Mouse (Mus musculus): ENCODE measurements around the gene 1700007K13Rik. TPM values are rescaled to one million over a fixed set of nuclear protein-coding genes. Genes with fewer than 3 reads are reported as not detected.
A peak's percentile ranks its signal among the peaks of the same experiment; 100 is the strongest.

1700007K13Rik gene
- polyA plus RNA-seq, 1 experiment from 2014 or later = 3.2 TPM

DNA sequence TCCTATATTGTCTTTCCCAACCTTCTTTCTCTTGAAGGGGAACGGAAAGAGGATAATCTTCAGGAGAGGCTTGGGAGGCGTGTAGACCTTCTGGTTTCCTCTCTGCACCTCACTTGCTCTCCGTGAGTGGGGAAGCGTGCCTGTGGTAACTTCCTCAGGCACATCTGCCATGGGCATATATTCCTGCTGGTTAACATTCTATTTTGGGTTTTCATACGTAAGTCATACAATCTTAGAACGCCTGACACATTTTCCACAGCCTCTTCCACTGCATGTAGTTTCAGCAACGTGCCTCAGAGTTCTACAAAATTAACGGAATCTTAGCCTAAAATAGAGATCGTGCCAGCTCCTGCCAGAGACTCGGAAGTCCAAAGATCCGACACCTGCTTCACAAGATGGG lies 30.7 kb downstream of the 1700007K13Rik start:
- H3K9ac ChIP-seq (ENCODE audit: low read depth, low read length) = no peak overlapping the region
- ATAC-seq (ENCODE audit: low FRiP score) (no peak), DNase-seq (ENCODE audit: low spot score) (no peak)
- H3K4me3 ChIP-seq (ENCODE audit: low read depth, low read length) = no peak overlapping the region
- no peaks in the 10 kb centered on the region for H3K27me3 ChIP-seq (ENCODE audit: control insufficient read depth, insufficient read depth, low read length)
- H3K27ac ChIP-seq (ENCODE audit: low read depth, low read length) = no peak overlapping the region
- no peaks in the 10 kb centered on the region for H3K9me3 ChIP-seq (ENCODE audit: control insufficient read depth, low read length)
- no peak overlapping the region for H3K4me2 ChIP-seq (replicated peaks; ENCODE audit: low read depth, low read length)
- H3K4me1 ChIP-seq (replicated peaks; ENCODE audit: control insufficient read depth, insufficient read depth, low read length) = no peaks in the 10 kb centered on the region
- no peaks in the 10 kb centered on the region for H3K36me3 ChIP-seq (ENCODE audit: control insufficient read depth, insufficient read depth, low read length)
- 94% methylated on average over 11 of the region's 11 CpGs for WGBS

DNA sequence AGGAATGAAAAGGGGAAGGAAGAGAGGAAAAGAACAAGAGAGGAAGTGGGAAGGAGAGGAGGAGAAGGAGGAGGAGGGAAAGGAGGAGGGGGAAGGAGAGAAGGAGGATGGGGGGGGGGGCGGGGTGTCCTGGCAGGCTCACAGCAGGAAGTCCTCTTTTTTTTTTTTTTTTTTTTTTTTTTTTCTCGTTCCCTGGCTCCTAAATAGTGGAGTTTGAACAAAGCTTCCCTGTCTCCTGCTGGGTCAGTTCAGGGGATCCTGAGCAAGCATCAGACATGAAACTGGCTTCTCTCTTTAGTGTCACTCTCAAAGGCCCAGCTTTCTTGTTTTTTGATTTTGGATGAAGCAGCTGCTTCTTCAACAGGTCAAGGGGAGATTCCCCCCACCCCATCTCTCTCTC lies 32.6 kb downstream of the 1700007K13Rik start:
- Histone ChIP-seq H3K36me3 (ENCODE audit: control insufficient read depth, insufficient read depth, low read length) (no peaks in the 10 kb centered on the region), H3K9me3 (ENCODE audit: control insufficient read depth, low read length) (no peaks in the 10 kb centered on the region), H3K27ac (ENCODE audit: low read depth, low read length) (no peak overlapping the region), H3K4me2 (replicated peaks; ENCODE audit: low read depth, low read length) (no peak overlapping the region), H3K4me3 (ENCODE audit: low read depth, low read length) (no peak overlapping the region), H3K27me3 (ENCODE audit: control insufficient read depth, insufficient read depth, low read length) (no peaks in the 10 kb centered on the region), H3K9ac (ENCODE audit: low read depth, low read length) (no peak overlapping the region), H3K4me1 (replicated peaks; ENCODE audit: control insufficient read depth, insufficient read depth, low read length) (no peaks in the 10 kb centered on the region)
- ATAC-seq (ENCODE audit: low FRiP score) (no peak), DNase-seq (ENCODE audit: low spot score) (no peak)
- WGBS = 0% methylated on average over 1 of the region's 2 CpGs

DNA sequence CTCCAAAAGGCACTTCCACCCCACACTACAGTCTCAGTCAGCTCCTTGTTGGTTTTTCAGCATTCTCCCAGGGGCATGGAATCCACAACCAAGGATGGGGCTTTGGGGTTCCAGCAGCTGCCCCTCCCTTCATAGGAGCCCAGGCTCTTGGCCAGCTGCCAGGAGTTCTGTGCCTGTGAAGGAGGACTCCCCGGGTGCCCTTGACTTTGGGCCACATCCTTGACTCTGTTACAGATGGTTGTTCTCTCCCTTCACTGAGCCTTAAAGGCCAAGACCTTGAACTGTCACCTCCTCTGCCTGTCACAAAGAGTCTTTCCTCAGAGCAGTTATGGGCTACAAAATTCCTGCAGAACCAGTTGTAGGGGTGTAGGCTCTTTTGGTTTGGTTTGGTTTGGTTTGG lies 33.3 kb downstream of the 1700007K13Rik start:
- 39% methylated on average over 1 of the region's 1 CpGs for WGBS
- Histone ChIP-seq H3K4me3 (ENCODE audit: low read depth, low read length) (no peak overlapping the region), H3K27me3 (ENCODE audit: control insufficient read depth, insufficient read depth, low read length) (no peaks in the 10 kb centered on the region), H3K27ac (ENCODE audit: low read depth, low read length) (no peak overlapping the region), H3K9ac (ENCODE audit: low read depth, low read length) (no peak overlapping the region), H3K4me1 (replicated peaks; ENCODE audit: control insufficient read depth, insufficient read depth, low read length) (no peaks in the 10 kb centered on the region), H3K9me3 (ENCODE audit: control insufficient read depth, low read length) (no peaks in the 10 kb centered on the region), H3K4me2 (replicated peaks; ENCODE audit: low read depth, low read length) (no peak overlapping the region), H3K36me3 (ENCODE audit: control insufficient read depth, insufficient read depth, low read length) (no peaks in the 10 kb centered on the region)
- DNase-seq (ENCODE audit: low spot score) = no peak
- no peak for ATAC-seq (ENCODE audit: low FRiP score)

DNA sequence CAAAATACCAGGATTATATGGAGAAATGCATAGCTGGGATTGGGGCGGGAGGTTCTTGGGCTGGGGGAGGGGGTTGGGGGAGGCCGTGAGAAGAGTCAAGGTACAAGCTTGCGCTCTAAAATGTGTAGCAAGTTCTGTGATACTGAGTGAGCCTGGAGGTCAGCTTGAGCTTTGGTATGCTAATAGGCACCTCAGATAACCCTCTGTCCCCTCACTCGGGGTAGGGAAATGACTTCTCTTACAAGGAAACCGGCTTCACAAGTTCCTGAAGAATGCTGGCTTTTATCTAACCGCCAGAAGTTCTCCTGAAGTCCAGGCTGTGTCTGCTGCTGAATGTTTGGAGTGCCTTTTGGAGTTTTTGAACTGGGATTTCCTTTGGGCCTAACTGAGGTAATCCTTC lies 35.3 kb downstream of the 1700007K13Rik start:
- no peak for DNase-seq (ENCODE audit: low spot score)
- H3K4me3 ChIP-seq (ENCODE audit: low read depth, low read length) = no peak overlapping the region
- no peak for ATAC-seq (ENCODE audit: low FRiP score)
- no peak overlapping the region for H3K9ac ChIP-seq (ENCODE audit: low read depth, low read length)
- H3K4me2 ChIP-seq (replicated peaks; ENCODE audit: low read depth, low read length) = no peak overlapping the region
- no peaks in the 10 kb centered on the region for H3K4me1 ChIP-seq (replicated peaks; ENCODE audit: control insufficient read depth, insufficient read depth, low read length)
- H3K27me3 ChIP-seq (ENCODE audit: control insufficient read depth, insufficient read depth, low read length) = no peaks in the 10 kb centered on the region
- 67% methylated on average over 6 of the region's 6 CpGs for WGBS
- H3K27ac ChIP-seq (ENCODE audit: low read depth, low read length) = no peak overlapping the region
- no peaks in the 10 kb centered on the region for H3K9me3 ChIP-seq (ENCODE audit: control insufficient read depth, low read length)
- H3K36me3 ChIP-seq (ENCODE audit: control insufficient read depth, insufficient read depth, low read length) = no peaks in the 10 kb centered on the region

DNA sequence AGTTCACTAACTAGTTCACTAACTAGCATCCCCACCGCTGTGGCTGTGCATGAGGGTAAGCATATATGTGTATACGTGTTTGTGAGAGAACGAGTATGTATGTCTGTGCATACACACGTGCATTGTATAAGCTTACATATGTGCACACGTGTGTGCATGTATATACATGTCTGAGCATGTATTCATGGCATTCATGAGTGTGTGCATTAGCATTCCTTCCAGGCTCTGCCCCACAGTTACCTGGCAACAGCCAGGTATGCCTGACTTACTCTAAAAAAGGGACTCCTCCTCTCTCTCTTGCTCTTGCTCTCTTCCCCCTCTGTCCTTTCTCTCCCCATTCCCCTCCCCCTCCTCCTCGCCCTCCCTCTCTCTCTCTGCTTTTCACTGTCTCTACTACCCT lies 38.9 kb downstream of the 1700007K13Rik start:
- ATAC-seq (ENCODE audit: low FRiP score) = no peak
- 79% methylated on average over 6 of the region's 6 CpGs for WGBS
- no peaks in the 10 kb centered on the region for H3K36me3 ChIP-seq (ENCODE audit: control insufficient read depth, insufficient read depth, low read length)
- DNase-seq (ENCODE audit: low spot score) = no peak
- H3K9ac ChIP-seq (ENCODE audit: low read depth, low read length) = no peak overlapping the region
- H3K27ac ChIP-seq (ENCODE audit: low read depth, low read length) = no peak overlapping the region
- no peak overlapping the region for H3K4me2 ChIP-seq (replicated peaks; ENCODE audit: low read depth, low read length)
- no peaks in the 10 kb centered on the region for H3K4me1 ChIP-seq (replicated peaks; ENCODE audit: control insufficient read depth, insufficient read depth, low read length)
- no peaks in the 10 kb centered on the region for H3K27me3 ChIP-seq (ENCODE audit: control insufficient read depth, insufficient read depth, low read length)
- no peak overlapping the region for H3K4me3 ChIP-seq (ENCODE audit: low read depth, low read length)
- no peaks in the 10 kb centered on the region for H3K9me3 ChIP-seq (ENCODE audit: control insufficient read depth, low read length)

DNA sequence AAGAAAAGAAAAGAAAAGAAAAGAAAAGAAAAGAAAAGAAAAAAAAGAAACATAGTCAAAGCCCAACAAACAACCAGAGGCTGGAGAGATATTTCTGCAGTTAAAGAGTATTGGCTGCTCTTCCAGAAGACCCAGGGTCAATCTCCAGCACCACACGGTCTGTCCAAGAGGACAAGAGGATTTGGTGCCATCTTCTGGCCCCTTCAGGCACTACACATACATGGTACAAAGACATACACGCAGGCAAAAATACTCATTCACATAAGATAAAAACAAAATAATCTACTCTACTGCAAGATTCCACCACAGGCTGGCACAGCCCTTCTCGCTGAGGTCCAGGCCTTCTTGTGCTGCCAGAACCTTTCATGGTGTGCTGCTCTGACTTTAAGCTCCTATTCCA lies 43.0 kb downstream of the 1700007K13Rik start:
- no peak for ATAC-seq (ENCODE audit: low FRiP score)
- Histone ChIP-seq H3K27me3 (ENCODE audit: control insufficient read depth, insufficient read depth, low read length) (no peaks in the 10 kb centered on the region), H3K27ac (ENCODE audit: low read depth, low read length) (no peak overlapping the region), H3K9me3 (ENCODE audit: control insufficient read depth, low read length) (no peaks in the 10 kb centered on the region), H3K36me3 (ENCODE audit: control insufficient read depth, insufficient read depth, low read length) (no peaks in the 10 kb centered on the region), H3K4me2 (replicated peaks; ENCODE audit: low read depth, low read length) (no peak overlapping the region), H3K4me3 (ENCODE audit: low read depth, low read length) (no peak overlapping the region), H3K4me1 (replicated peaks; ENCODE audit: control insufficient read depth, insufficient read depth, low read length) (no peaks in the 10 kb centered on the region), H3K9ac (ENCODE audit: low read depth, low read length) (no peak overlapping the region)
- peak; percentile 65 for DNase-seq (ENCODE audit: low spot score)
- 23% methylated on average over 3 of the region's 3 CpGs for WGBS

DNA sequence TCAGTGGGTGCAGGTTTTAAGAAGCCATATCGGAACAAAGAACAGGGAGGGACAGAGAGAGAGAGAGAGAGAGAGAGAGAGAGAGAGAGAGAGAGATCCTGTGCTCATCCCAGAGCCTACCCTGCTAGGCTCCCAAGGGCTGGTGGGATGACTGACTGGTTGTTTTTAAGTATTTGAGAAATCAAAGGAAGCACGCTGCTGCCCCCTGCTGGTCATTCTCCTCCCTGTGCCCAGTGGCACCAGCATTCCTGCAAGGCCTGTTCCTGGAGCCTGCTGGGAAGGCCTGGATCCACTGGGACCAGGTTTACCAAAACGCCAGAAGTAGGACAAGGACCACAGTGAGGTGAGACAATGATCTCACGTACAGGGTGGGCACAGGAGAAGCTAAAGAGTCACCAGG lies 46.2 kb downstream of the 1700007K13Rik start:
- ATAC-seq (ENCODE audit: low FRiP score) (no peak; the same call in 1 of the 2 replicates), DNase-seq (ENCODE audit: low spot score) (peak; percentile 95)
- 0 out of 2 replicates have a peak, but pooled peaks cover 2% of the 10 kb centered on the region for H3K4me1 ChIP-seq (replicated peaks; ENCODE audit: control insufficient read depth, insufficient read depth, low read length)
- no peak overlapping the region for H3K4me3 ChIP-seq (ENCODE audit: low read depth, low read length)
- H3K27me3 ChIP-seq (ENCODE audit: control insufficient read depth, insufficient read depth, low read length) = no peaks in the 10 kb centered on the region
- no peaks in the 10 kb centered on the region for H3K36me3 ChIP-seq (ENCODE audit: control insufficient read depth, insufficient read depth, low read length)
- WGBS = 17% methylated on average over 4 of the region's 4 CpGs
- no peak overlapping the region for H3K27ac ChIP-seq (ENCODE audit: low read depth, low read length)
- H3K4me2 ChIP-seq (replicated peaks; ENCODE audit: low read depth, low read length) = no peak overlapping the region
- H3K9me3 ChIP-seq (ENCODE audit: control insufficient read depth, low read length) = no peaks in the 10 kb centered on the region
- H3K9ac ChIP-seq (ENCODE audit: low read depth, low read length) = no peak overlapping the region

DNA sequence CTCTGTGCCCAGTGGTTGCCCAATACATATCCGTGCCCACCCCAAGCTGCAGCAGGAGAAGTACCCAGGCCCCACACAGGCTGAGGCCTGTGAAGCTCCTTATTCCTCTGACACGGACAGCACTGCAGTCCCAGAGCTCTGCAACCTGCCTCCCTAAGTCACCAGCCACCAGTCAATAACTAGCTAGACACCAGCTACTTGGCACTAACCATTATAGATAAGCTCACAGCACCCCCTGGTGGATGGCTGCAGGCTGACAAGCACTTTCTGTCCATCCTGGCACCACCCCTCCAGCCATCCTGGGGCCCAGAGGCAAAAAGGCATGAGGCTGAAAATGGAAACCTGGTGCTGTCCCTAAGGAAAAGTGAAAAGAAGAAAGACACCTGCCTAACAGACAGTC lies 48.1 kb downstream of the 1700007K13Rik start:
- WGBS = 58% methylated on average over 2 of the region's 2 CpGs
- Histone ChIP-seq H3K27me3 (ENCODE audit: control insufficient read depth, insufficient read depth, low read length) (no peaks in the 10 kb centered on the region), H3K4me1 (replicated peaks; ENCODE audit: control insufficient read depth, insufficient read depth, low read length) (0 out of 2 replicates have a peak, but pooled peaks cover 2% of the 10 kb centered on the region), H3K36me3 (ENCODE audit: control insufficient read depth, insufficient read depth, low read length) (no peaks in the 10 kb centered on the region), H3K9ac (ENCODE audit: low read depth, low read length) (no peak overlapping the region), H3K9me3 (ENCODE audit: control insufficient read depth, low read length) (no peaks in the 10 kb centered on the region), H3K4me3 (ENCODE audit: low read depth, low read length) (no peak overlapping the region), H3K27ac (ENCODE audit: low read depth, low read length) (no peak overlapping the region), H3K4me2 (replicated peaks; ENCODE audit: low read depth, low read length) (no peak overlapping the region)
- DNase-seq (ENCODE audit: low spot score) = peak; percentile 92
- ATAC-seq (ENCODE audit: low FRiP score) = peak; percentile 35; the same call in 1 of the 2 replicates

DNA sequence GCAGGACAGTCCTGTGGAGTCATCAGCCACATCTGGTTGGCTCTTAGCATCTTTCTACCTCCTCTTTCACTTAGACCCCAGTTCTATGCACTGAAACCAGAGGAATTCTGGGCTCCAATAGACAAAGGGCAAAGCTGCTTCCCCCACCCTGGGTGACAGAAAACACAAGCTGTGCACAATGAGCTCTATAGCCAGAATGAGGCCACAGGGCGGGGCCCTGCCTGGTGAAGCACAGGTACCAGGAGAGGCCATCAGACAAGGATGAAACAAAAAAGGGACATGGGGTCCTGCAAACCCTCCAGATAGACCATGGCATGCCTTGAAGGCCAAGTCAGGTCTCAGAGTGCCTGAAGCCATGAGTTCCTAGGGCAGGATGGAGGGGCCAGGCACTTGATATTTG lies 49.6 kb downstream of the 1700007K13Rik start:
- DNase-seq (ENCODE audit: low spot score) (no peak), ATAC-seq (ENCODE audit: low FRiP score) (no peak)
- H3K9ac ChIP-seq (ENCODE audit: low read depth, low read length) = no peak overlapping the region
- no peaks in the 10 kb centered on the region for H3K36me3 ChIP-seq (ENCODE audit: control insufficient read depth, insufficient read depth, low read length)
- no peaks in the 10 kb centered on the region for H3K9me3 ChIP-seq (ENCODE audit: control insufficient read depth, low read length)
- 0 out of 2 replicates have a peak, but pooled peaks cover 2% of the 10 kb centered on the region for H3K4me1 ChIP-seq (replicated peaks; ENCODE audit: control insufficient read depth, insufficient read depth, low read length)
- no peak overlapping the region for H3K4me3 ChIP-seq (ENCODE audit: low read depth, low read length)
- no peak overlapping the region for H3K27ac ChIP-seq (ENCODE audit: low read depth, low read length)
- H3K4me2 ChIP-seq (replicated peaks; ENCODE audit: low read depth, low read length) = no peak overlapping the region
- H3K27me3 ChIP-seq (ENCODE audit: control insufficient read depth, insufficient read depth, low read length) = no peaks in the 10 kb centered on the region
- 100% methylated on average over 1 of the region's 1 CpGs for whole genome bisulfite sequencing
